Mouse (Mus musculus): ENCODE measurements at regions not wholly inside any gene's neighbourhood (a gene's known extent, or its start where the extent isn't known, plus 50 kb on each side); places are given as distances from the start of the nearest gene placed in this dataset.

GRCm38 (mm10) chr1:163607701-163608100, 117.3 kb downstream of the Mettl11b start:
- TF ChIP-seq POLR2A (IDR thresholded peaks at IDR 0.05; ENCODE audit: insufficient read length, low read depth), result no peak
- TF ChIP-seq MYOG (IDR thresholded peaks at IDR 0.05; ENCODE audit: control insufficient read depth in 1 of 3, insufficient read depth in 1 of 3, insufficient read length in 2 of 3, low read depth in 2 of 3), result no peak
- TF ChIP-seq TCF12 (IDR thresholded peaks at IDR 0.05; ENCODE audit: insufficient read depth, poor library complexity, severe bottlenecking), result no peak
- no peak for TF ChIP-seq MYOD1 (IDR thresholded peaks at IDR 0.05; ENCODE audit: control insufficient read depth in 1 of 3, insufficient read length in 2 of 3, low read depth in 2 of 3)
- no peak for TF ChIP-seq POLR2AphosphoS2 (IDR thresholded peaks at IDR 0.05; ENCODE audit: insufficient read length, low read depth)
